Mouse (Mus musculus): Measurements from ENCODE around the gene Olfr818. TPM values are rescaled to one million over a fixed set of nuclear protein-coding genes. Genes with fewer than 3 reads are reported as not detected.

Olfr818 gene
- polyA plus RNA-seq, 1 experiment from 2014 or later, result not detected

Other genes starting within 250 kb of the Olfr818 start
- gene Olfr804, start 245.9 kb downstream of the Olfr818 start, polyA plus RNA-seq (2014; fragmentation: Nextera tagmentation; extraction: Ambion mirVana), result not detected in 2 replicates
- gene Olfr805, start 219.7 kb downstream of the Olfr818 start, polyA plus RNA-seq (2014; fragmentation: Nextera tagmentation; extraction: Ambion mirVana), result not detected in 2 replicates
- gene Olfr806, start 207.2 kb downstream of the Olfr818 start, polyA plus RNA-seq (2014; fragmentation: Nextera tagmentation; extraction: Ambion mirVana), result not detected in 2 replicates
- gene Olfr807, start 191.3 kb downstream of the Olfr818 start, polyA plus RNA-seq (2014; fragmentation: Nextera tagmentation; extraction: Ambion mirVana), result not detected in 2 replicates
- not detected in 2 replicates for gene Olfr808, start 183.6 kb downstream of the Olfr818 start, polyA plus RNA-seq (2014; fragmentation: Nextera tagmentation; extraction: Ambion mirVana)
- not detected in 2 replicates for gene Olfr809, start 174.5 kb downstream of the Olfr818 start, polyA plus RNA-seq (2014; fragmentation: Nextera tagmentation; extraction: Ambion mirVana)
- not detected in 2 replicates for gene Olfr810, start 154.2 kb downstream of the Olfr818 start, polyA plus RNA-seq (2014; fragmentation: Nextera tagmentation; extraction: Ambion mirVana)
- not detected in 2 replicates for gene Olfr811, start 144.7 kb downstream of the Olfr818 start, polyA plus RNA-seq (2014; fragmentation: Nextera tagmentation; extraction: Ambion mirVana)
- not detected in 2 replicates for gene Olfr812, start 103.0 kb downstream of the Olfr818 start, polyA plus RNA-seq (2014; fragmentation: Nextera tagmentation; extraction: Ambion mirVana)
- not detected in 2 replicates for gene Olfr813, start 93.7 kb downstream of the Olfr818 start, polyA plus RNA-seq (2014; fragmentation: Nextera tagmentation; extraction: Ambion mirVana)
- not detected in 2 replicates for gene Olfr814, start 69.2 kb downstream of the Olfr818 start, polyA plus RNA-seq (2014; fragmentation: Nextera tagmentation; extraction: Ambion mirVana)
- gene Olfr815, start 43.2 kb downstream of the Olfr818 start, polyA plus RNA-seq (2014; fragmentation: Nextera tagmentation; extraction: Ambion mirVana), result not detected in 2 replicates
- gene Olfr816, start 33.5 kb downstream of the Olfr818 start, polyA plus RNA-seq (2014; fragmentation: Nextera tagmentation; extraction: Ambion mirVana), result not detected in 2 replicates
- gene Olfr819, start 18.2 kb upstream of the Olfr818 start, polyA plus RNA-seq (2014; fragmentation: Nextera tagmentation; extraction: Ambion mirVana), result not detected in 2 replicates
- gene Olfr247, start 27.0 kb upstream of the Olfr818 start, polyA plus RNA-seq (2014; fragmentation: Nextera tagmentation; extraction: Ambion mirVana), result not detected in 2 replicates
- gene Gm10310, start 36.0 kb upstream of the Olfr818 start, polyA plus RNA-seq (2014; fragmentation: Nextera tagmentation; extraction: Ambion mirVana), result not detected in 2 replicates
- gene Olfr820, start 63.5 kb upstream of the Olfr818 start, polyA plus RNA-seq (2014; fragmentation: Nextera tagmentation; extraction: Ambion mirVana), result not detected in 2 replicates
- gene Olfr821, start 81.2 kb upstream of the Olfr818 start, polyA plus RNA-seq (2014; fragmentation: Nextera tagmentation; extraction: Ambion mirVana), result not detected in 2 replicates
- not detected in 2 replicates for gene Olfr822, start 122.1 kb upstream of the Olfr818 start, polyA plus RNA-seq (2014; fragmentation: Nextera tagmentation; extraction: Ambion mirVana)
- not detected in 2 replicates for gene Olfr823, start 166.3 kb upstream of the Olfr818 start, polyA plus RNA-seq (2014; fragmentation: Nextera tagmentation; extraction: Ambion mirVana)
- gene Olfr824, start 180.9 kb upstream of the Olfr818 start, polyA plus RNA-seq (2014; fragmentation: Nextera tagmentation; extraction: Ambion mirVana), result not detected in 2 replicates
- not detected in 2 replicates for gene Olfr825, start 217.7 kb upstream of the Olfr818 start, polyA plus RNA-seq (2014; fragmentation: Nextera tagmentation; extraction: Ambion mirVana)
- not detected in 2 replicates for gene Olfr826, start 235.1 kb upstream of the Olfr818 start, polyA plus RNA-seq (2014; fragmentation: Nextera tagmentation; extraction: Ambion mirVana)

Measured in midbrain, embryonic 14.5 days (tissue).